Mouse (Mus musculus) retina, embryonic 14.5 days (tissue): ENCODE measurements around the gene Zcchc24.

Experiments used
- DNase-seq: peaks from one replicate; pipeline ENCODE4 v3.0.0-alpha.2; 2015; ENCODE audit warnings: low spot score

The Zcchc24 gene

DNA sequence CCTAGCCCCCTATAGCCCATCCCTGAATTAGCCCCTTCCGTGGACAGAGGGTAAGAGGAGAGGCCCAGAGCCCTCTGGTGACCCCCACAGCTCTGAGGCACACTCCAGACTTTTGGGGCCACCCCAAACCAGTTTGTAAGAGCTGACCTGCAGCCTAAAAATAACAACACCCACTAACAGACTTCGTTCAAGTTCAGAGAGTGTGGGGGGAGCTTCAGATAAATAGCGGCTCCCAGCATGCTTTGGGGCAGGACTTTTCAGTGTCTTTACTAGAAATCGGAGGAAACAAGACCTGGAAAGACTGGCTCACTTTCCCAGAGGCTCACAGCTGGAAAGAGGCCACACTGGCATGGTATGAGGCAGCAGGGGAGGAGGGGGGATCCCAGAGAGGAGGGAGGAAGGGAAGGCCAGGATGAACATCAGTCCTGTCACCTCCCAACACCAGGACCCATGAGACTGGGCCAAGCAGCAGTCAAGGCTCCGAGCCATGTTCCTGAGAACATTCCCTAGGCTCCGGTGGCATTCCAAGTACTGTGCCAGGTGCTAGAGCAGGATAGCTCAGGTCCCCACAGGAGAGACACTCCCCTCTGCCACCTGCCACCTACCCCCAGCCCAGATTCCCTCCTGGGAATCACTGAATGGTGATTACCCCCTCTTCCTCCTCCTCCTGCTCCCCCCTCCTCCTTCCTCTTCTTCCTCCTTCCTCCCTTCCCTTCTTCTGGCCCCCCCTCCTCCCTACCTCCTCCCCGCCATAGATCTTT is 20.7 kb downstream of the Zcchc24 start:
- no peak for DNase-seq

GRCm38 (mm10) chr14:25746971-25747945 is 21.6 kb downstream of the Zcchc24 start:
- DNase-seq = no peak

DNA sequence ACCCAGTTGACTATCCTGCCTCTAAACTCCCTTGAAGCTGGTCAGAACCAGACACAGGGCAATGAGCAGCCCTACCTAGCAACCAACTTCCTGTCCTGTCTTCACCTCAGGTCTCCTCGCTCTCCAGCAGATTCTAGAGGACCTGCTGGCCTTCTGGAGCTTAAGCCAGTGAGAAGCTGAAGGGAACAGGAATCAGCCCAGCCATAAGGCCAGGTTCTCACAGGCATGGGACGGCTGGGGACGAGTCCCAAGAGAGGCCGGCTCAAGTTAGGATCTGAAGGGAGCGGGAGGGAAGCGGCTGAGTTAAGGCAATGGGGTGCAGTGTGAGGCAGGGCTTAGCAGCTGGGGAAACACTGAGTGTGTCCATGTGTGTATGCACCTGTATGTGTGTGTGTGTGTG is 22.5 kb downstream of the Zcchc24 start:
- DNase-seq = no peak

GRCm38 (mm10) chr14:25745365-25746184 is 23.3 kb downstream of the Zcchc24 start:
- DNase-seq = no peak

DNA sequence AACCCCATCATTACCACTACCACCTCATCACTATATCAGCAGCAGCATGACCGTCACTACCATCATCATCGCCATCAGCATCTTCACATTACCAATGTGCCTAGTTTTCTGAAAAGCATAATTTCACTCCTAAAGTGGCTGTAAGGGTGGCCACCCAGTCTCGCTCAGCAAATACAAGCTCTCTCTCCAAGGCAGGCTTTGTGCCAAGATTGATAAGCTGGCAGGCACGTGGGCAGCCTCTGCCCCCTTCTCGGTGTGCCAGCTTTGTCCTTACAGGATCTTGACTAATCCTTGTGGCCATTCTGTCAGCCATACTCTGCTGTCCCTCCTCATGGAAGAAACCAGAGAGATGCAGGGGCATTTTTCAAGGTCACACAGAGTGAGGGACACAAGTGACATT is 25.9 kb downstream of the Zcchc24 start:
- no peak for DNase-seq

DNA sequence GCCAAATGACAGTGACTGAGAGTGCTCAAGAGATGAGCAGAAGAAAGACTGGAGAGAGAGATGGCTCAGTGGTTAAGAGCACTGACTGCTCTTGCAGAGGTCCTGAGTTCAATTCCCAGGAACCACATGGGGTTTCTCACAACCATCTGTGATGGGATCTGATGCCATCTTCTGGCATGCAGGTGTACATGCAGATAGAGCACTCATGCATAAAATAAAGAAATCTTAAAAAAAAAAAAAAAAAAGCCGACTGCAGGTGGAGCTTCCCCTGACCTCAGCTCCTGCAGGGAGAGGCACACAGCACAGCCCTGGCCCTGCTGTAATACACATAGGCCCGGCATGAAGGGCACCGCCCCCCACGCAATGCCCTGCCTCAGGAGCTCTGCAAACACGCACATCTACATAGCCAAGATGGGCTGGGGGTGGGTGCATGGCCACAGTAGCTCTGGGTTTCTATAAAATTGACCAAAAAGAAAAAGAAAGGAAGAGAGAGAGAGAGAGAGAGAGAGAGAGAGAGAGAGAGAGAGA is 26.9 kb downstream of the Zcchc24 start:
- DNase-seq = no peak

DNA sequence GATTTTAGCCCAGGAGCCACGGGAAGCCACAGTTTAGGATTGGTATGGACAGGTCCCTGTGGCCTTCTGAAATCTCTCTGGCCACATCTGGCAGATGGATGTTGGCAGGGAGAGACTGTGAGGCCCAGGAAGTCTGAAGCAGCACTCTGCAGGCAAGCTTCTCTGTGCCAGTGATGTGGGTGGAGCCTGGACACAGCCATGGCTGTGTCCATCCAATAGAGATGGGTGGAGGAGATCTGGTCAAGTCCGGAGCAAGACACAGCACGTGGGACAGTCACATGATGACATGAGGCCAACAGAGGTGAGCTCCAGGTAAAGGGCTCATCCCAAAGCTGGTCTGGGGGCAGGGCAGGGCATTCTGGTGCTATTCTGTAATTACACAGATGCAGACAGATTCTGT is 27.6 kb downstream of the Zcchc24 start:
- DNase-seq = no peak

- DNase-seq = no peak
Measured at GRCm38 (mm10) chr14:25739957-25740565, 28.8 kb downstream of the Zcchc24 start.

DNA sequence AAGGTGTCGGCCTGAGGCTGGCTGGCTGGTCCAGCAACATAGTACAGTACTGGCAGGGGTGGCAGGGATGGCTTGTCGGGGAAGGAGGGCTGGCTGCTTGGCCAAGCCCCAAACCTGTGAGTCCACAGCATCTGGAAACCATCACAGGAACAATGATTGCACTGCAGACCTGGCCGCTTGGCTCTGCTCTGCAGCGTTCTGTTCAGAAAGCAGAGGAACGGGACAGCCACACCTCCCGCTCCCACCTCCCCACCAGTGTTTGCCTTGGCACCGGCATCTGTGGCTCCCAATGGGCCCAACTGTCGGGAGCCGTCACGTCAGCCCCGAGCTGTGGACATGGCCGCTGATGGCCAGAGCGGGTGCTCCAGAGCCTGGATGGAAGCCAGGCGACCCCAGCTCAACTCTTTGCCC is 30.2 kb downstream of the Zcchc24 start:
- no peak for DNase-seq

DNA sequence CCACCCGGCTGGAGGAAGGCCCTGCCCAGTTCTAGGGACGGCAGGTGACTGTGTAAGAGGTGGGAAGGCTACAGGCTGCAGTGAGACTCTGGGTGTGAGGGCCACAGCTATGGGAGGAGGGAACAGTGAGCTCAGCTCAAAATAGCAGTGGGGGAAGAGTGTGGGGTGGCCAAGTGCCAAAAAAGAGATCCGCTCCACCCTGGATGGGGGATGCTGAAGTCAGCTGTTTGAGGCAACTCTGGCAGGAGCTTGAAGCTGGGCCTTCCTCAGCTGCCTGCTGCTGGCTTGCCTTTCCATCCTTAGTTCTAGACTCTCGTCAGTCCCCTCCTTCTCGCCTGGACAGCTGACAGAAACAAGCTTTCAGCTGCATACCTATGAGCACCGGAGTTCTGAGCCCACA is 32.2 kb downstream of the Zcchc24 start:
- no peak for DNase-seq

DNA sequence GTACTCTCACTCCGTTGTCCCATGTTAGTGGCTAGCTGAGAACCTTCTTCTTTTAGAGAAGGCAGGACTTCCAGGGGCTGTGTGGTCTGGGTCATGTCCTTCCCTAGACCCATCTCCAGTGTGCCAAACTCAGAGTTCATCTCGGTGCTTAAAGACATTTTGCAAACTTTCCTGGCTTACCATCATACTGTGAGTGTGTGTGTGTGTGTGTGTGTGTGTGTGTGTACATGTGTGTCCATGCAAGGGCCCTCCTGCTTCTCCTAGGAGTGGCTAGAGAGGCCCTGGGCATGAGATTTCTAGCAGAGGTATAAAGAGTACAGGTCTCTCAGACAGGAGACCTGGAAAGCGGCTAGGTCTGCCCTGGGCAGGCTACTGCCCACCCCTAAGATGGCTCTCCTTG is 32.7 kb downstream of the Zcchc24 start:
- DNase-seq = no peak

DNA sequence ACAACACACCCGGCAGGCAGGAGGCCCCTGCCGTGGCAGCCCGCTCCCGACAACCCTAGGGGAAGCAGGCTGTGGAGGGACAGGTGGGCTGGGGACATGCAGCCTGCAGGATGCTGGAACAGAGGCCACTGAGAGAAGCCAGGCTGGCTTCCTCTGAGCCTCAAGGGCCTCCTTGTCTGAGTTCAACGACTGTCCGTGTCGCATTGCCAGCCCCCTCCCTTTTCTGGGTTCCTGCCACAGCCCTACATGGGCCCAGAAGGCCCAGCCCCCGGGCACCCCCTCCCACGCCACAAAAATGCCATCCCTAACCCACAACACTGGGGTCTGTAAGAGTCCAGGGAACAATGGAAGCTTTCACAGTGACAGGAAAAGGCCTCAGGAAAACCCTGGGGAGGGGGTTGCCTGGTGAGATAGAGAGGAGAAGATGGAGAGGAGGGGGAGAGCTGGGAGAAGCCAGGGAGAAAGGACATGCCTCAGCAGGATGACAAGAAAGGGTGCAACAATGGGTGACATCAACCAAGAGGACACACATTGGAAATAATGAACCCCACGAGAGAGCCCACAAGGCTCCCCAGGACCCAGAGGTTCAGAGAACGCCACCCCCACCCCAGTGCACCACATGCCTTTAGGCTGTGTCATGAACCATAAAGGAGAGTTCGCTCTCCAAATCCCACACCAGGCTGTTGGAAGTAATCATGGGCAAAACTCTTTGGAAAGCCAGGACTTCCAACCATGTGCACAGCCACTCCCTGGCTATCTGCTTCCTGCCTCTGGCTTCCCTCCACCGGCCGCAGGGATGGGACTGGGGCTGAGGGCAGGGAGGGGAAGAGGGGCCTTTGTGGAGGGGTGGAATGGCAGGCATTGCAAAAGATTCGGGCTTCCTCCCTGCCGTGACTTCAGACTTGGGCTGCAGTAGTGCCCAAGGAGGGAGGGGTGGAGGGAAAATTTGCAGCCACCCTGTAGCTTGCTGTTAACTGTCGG is 33.8 kb downstream of the Zcchc24 start:
- peak; percentile 32 for DNase-seq

GRCm38 (mm10) chr14:25727149-25727510 is 41.7 kb downstream of the Zcchc24 start:
- DNase-seq = no peak

- peak; percentile 82 for DNase-seq
Measured at GRCm38 (mm10) chr14:25726226-25727148, 42.4 kb downstream of the Zcchc24 start.

DNA sequence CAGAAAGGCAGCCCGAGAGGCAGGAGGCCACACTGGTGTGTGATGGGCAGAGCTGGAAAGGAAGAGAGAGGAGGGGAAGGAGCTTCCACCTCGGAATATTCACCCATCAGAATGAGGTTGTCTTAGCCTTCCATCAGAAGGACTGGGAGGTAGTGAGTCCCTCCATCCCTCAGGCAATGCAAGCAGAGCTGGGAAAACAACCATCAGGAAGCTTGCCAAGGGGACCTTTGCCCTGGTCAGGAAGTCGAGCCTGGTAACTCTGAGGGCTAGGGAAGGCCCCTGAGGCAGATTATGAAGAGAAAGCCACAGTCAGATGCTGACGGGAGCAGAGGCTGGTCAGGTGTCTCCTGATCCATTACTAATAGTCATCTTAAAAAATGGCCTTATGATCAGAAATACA is 43.1 kb downstream of the Zcchc24 start:
- no peak for DNase-seq

- DNase-seq = peak; percentile 42
Measured at GRCm38 (mm10) chr14:25725032-25725497, 43.8 kb downstream of the Zcchc24 start.

DNA sequence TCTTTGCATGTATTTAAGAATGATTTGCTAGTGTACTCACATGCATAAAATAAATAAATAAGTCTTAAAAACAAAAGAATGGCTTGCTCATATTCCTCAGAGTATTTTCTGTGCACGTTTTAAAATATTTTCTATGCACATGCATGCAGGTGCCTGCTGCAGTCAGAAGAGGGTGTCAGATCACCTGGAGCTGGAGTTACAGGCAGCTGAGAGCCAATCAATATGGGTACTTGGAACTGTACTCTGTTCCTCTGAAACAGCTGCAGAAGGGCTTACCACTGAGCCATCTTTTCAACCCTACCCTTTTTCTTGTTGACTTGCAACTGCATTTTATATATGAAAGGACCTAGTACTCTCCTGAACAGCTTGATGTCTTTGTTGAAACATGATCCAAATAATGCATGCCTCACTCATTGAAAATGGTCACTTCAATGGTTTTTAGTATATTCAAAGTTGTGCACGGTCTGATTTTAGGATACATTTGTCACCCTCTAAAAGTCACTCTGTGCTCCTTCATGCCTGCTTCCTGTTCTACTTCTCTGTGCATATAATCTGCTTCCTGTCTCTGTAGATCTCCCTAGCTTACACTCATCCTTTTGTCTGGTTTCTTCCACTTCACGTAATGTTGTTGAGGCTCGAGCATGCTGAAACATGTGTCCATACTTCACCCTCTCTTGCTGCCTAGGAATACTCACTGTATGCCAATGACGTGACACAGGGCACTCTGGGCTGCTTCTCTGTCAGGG is 47.7 kb downstream of the Zcchc24 start:
- DNase-seq = no peak

DNA sequence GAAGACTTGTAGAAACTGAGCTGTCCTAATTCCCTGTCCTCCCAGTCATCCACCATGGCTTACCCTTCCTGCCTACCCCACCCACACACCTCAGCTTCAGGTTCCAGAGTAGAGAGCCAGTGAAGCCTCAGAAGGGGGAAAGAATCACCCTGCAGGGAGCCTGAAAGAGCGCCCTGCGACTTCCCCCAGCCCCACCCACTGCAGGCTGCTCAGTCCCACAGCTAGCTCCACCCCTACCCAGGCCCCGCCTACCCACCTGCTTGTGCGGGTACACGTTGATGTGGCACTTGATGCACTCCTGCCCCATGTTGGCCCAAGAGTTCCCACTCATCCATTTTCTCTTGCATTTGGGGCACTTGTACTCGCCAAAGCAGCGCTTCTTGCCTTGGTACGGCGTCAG is 49.5 kb downstream of the Zcchc24 start:
- DNase-seq = no peak
